Mouse (Mus musculus) activated CD4-positive, CD25-positive, alpha-beta regulatory T cell, adult 4 months (primary cell): Measurements from ENCODE around the gene Olfr1426. TPM values are rescaled to one million over a fixed set of nuclear protein-coding genes. Genes with fewer than 3 reads are reported as not detected.
"Not testable (repeated sequence)": the region's sequence is repeated elsewhere in the genome, so short reads cannot be mapped to it uniquely, and the experiment has no call there.

Source experiments
- ATAC-seq: one replicate; pipeline ENCODE4 v1.8.0; 2017
- polyA plus RNA-seq, 2 experiments: library from polyadenylated mRNA; unstranded; fragments of 100-300 nt; shearing (Covaris generic); gene quantifications; one replicate each; pipeline ENCODE4 v1.2.1; 2017

The Olfr1426 gene
- polyA plus RNA-seq = not detected

DNA sequence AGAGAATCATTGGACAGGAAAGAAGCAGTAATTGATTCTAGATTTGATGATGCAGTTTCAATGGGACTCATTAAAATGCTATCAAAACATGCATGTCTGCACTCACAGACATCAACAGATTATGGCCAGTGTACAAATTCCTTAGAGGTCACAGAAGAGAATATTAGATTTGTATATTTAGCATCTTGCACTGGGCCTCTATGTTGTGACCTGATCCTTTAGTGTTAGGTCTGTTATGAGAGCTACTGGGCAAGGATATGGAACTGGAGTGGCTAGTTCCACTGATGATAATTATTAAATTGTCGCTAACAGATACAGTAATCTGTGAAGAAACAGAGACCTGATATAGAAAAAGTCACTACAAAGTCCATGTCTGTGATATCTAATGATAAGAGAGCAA is at the start of gene Olfr1426:
TSS of gene Olfr1426 (minus strand) at position 101 of the 400 bp plus-strand sequence.
- ATAC-seq = no peak

DNA sequence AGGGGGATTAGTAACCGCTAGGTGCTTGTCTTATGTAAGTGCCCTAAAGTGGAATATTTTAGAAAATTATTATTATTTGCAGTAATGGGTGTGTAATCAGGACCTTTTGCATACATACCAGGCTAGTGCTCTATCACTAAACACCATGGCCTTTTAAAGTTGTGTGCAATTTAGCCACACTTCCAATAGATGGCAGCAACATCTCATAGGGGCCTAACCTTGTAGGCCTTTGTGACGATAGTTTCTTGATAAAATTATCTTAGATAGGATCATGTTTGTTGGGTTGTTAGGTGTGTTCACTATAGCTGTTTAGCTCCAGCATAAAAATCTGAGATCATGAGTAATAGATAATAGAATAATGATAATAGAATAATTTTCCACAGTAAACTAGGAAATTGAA is 42.5 kb upstream of the Olfr1426 start:
- no peak for ATAC-seq

DNA sequence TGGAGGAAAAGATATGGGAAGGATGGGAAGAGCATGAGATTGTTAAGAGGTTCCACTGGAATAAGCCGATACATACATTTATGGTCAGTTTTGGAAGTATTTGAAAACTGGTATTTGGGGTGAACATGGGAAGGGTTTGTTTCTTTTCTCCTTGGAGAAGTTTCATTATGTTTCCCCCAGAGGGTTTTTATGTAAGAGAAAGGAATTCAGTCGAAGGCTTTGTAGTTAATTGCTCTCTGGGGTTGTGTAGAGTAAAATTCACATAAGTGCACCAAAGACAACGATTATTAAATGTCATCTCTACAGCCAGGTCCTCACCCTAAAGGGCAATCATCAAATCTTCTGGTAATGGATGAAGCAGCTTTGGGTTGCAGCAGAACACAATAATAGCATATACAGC is 31.3 kb upstream of the Olfr1426 start, which contains the start of gene Olfr76:
TSS of gene Olfr76 (minus strand) at position 101 of the 400 bp plus-strand sequence.
- no peak for ATAC-seq

DNA sequence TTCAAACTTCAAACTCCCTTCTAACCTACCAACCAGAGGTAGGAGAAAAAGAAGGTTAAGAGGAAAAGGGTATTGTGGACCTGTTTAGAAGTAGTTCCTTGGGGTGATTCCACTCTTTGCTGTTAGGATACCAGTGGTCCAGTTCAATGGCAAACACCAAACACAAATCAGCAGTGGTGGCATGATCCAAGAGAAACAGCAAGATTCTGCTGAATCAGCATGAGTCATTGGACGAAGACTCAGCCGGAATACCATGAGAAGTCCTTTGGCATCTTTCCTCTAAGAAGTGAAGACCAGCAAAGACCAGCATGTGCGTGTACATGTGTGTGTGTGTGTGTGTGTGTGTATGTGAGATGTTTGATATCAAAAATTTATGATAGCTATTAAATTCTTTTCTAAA is 24.7 kb upstream of the Olfr1426 start:
- ATAC-seq = no peak

DNA sequence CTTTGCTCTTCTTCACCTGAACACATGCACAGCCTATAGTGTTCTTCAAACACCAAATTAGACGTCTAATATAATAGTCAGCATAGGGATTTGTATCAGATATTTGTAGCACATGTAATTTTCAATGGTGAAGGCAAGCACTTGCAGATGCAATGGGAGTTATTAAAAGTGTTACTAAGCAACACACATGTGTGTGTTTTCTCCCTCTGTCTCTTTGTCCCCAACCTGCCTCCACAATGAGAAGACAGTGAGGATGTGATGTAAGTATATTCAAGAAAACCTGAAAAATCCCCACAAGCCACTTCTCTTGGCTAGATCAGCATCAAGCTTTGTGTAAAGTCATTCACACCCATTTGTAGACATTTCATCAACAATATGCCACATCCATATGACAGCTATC is 24.0 kb upstream of the Olfr1426 start, which contains the start of gene Olfr1428:
TSS of gene Olfr1428 (minus strand) at position 101 of the 400 bp plus-strand sequence.
- ATAC-seq = no peak

DNA sequence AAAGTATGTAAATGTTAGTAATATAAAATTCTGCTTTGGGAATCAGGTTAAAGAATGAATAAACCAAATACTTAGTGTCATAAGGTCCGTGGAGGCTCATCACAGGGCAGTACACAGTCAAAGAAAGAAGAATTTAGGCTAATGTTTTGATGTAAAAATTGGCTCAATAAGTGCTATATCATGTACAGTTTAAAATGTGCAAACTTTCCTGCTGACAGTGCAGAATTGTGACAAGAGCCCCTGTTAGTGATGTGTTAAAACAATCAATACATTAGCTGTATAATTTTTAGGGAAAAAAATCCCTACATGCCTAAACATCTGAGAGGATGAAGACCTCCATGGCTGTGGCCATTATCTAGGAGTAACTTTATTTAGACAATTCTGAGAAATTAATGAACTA is 22.0 kb upstream of the Olfr1426 start:
- ATAC-seq = no peak

DNA sequence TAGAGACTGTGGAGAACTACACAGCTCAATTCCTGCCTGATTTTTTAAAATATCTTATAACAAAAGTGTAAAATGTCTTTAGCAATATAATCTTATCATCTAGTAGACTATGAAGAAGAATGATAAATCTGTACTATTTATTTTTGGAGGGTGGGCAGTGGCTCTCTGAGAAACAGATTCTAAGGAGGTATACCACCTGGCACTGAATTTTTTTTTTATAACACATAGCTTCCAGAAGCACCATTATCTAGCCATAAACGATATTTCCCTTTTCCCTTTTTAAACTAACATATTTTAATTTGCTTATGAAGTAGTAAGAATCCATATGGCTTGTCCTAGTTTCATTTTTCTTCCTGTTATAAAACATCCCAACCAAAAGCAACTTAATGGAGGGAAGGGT is 12.7 kb upstream of the Olfr1426 start:
- ATAC-seq = no peak

DNA sequence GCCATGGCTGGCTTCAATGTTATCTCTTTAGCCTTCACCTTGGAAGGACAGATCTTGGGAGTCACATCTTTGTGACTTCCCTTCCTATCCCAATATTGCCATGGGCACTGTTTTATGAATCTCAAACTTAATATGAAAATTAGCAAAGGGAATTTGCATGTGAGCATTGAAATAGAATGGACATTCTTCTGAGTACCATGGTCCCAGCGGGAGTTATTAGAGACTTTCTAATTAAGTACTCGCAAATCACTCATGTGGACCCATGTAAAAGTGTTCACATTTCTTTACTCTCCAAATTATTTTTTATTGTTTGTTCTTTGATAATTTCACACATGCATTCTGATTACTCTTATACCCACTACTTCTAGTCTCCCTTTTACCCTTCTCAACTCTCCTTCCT is 11.4 kb upstream of the Olfr1426 start, which contains the start of gene Olfr1427:
TSS of gene Olfr1427 (minus strand) at position 101 of the 400 bp plus-strand sequence.
- no peak for ATAC-seq

DNA sequence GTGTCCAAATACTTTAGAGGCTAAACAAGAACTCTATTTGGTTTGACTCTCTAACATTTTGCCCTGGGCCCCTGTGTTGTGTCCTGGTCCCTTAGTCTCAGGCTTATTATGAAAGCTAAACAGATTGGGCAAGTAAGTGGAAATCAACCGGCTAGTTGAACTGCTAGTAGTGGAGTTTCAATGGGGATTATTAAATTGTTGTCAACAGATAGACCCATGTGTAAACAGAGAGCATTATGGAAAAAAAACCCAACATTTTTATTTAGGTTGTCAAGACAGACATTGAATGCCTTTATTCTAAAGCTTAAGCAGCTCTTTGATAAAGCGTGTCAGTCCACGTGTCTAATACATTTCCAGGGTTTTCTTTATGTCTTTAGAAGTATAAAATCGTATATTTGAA is 14.2 kb downstream of the Olfr1426 start, which contains the start of gene Olfr1425:
TSS of gene Olfr1425 (minus strand) at position 101 of the 400 bp plus-strand sequence.
- not testable (repeated sequence) for ATAC-seq

DNA sequence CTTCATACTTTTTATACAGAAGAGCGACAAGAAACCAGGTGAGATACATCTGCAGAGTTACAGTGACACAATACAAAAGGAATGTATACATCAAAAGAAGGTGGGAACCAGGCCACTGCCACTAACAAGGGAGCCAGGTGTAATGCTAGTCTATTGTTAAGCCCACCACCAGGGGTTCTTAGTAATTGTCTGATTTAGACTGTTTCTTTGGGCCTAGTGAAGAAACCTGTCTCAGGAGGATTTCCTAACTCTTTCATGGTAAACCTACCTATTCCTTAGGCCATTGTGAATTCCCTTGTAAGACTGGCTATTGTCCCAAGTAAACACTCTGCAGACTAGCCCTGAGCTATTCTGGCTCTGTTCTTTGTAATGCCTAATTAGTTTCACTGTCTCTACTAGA is 22.3 kb downstream of the Olfr1426 start:
- ATAC-seq = not testable (repeated sequence)

DNA sequence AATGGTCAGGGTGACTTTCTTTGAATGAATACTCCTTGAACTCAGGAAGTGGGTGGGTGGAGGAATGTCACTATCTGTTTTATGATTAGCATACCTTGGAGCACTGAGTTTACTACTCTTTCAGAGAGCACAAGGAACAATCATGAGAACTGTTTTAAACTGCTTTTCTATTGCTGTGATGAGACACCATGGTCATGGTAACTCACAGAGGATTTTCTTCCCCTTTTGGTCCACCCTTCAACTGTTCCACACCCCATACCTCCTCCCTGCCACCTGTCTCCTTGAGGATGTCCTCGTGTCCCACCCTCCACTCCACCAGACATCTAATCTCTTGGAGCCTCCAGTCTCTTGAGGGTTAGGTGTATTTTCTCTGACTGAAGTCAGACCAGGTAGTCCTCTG is 24.0 kb downstream of the Olfr1426 start:
- ATAC-seq = not testable (repeated sequence)

DNA sequence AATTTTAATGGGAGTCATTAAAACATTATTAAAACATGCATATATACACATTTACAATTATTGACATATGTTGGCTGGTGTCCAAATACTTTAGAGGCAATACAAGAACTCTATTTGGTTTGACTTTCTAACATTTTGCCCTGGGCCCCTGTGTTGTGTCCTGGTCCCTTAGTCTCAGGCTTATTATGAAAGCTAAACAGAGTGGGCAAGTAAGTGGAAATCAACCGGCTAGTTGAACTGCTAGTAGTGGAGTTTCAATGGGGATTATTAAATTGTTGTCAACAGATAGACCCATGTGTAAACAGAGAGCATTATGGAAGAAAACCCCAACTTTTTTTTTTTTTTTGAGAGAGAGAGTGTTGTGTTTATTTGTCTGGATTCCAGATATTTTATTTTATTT is 29.2 kb downstream of the Olfr1426 start, which contains the start of gene Olfr1424:
TSS of gene Olfr1424 (minus strand) at position 101 of the 400 bp plus-strand sequence.
- not testable (repeated sequence) for ATAC-seq

DNA sequence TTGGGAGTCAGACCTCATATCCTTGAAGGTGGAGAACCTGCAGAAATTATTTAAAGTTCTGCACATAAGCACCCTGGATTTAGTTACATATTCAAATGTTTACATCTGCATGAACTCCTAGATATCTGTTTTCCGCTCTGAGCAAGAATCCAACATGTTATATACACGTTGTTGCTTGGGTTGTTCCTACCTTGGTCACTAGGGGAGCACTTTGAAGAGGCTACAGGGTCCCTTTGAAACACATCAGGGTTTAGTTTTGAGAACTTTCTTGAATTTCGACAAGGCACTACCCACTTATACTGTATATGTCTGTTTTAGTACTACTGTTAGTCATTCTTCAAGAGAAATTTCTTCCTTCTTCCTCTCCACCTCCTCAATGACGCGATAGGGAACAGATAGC is 48.6 kb downstream of the Olfr1426 start:
- ATAC-seq = no peak

DNA sequence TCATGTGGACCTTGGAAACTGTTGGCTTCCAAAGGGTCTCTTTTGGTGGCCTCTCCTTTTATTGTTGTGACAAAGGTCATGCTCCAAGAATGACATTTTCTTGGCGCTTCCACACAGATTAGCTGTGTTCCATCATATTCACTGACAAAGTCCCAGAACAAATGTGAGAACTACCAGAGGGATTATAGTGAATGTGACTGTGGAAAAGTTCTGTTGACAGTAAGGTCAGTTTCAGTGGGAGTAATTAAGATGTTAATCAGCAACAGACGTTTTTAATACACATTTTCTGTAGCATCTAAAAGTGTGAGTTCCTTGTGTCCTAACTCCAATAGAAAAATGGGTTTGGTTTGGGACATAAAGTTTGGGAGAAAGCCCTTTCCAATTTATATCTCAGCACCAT is 50.6 kb downstream of the Olfr1426 start, which contains the start of gene Olfr1423:
TSS of gene Olfr1423 (minus strand) at position 101 of the 400 bp plus-strand sequence.
- ATAC-seq = no peak

DNA sequence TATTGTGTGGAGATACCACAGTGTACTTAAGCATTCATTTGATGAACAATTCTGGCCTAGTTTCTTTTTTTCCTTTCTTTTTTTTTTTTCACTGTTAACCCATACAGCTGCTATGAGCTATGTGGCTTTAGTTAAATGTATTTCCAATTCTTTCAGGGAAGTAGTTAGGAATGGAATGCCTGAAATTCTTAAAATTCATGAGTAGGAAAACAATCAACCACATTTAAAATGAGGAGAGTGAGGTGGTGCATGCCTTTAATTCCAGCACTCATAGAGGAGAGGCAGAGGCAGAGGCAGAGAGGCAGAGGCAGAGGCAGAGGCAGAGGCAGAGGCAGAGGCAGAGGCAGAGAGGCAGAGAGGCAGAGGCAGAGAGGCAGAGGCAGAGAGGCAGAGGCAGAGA is 54.1 kb downstream of the Olfr1426 start:
- ATAC-seq = no peak

Other genes with a start within 250 kb of the Olfr1426 start
- gene Olfr1418, start 230.9 kb downstream of the Olfr1426 start, polyA plus RNA-seq = not detected
- gene Olfr1419, start 216.9 kb downstream of the Olfr1426 start, polyA plus RNA-seq = not detected
- gene Olfr1420, start 205.4 kb downstream of the Olfr1426 start, polyA plus RNA-seq = not detected
- gene Patl1, start 179.6 kb downstream of the Olfr1426 start, polyA plus RNA-seq = 10 to 100 TPM; 14.5 to 15.9 TPM
- 1 to 10 TPM; 6.7 to 7.3 TPM for gene Osbp, start 126.1 kb downstream of the Olfr1426 start, polyA plus RNA-seq
- gene Olfr1423, start 50.7 kb downstream of the Olfr1426 start, polyA plus RNA-seq = under 1 TPM in 1 of 2 experiments, not detected in 1; 0.05 TPM
- gene Olfr1424, start 29.3 kb downstream of the Olfr1426 start, polyA plus RNA-seq = not detected
- gene Olfr1425, start 14.3 kb downstream of the Olfr1426 start, polyA plus RNA-seq = not detected
- not detected for gene Olfr1427, start 11.3 kb upstream of the Olfr1426 start, polyA plus RNA-seq
- not detected for gene Olfr1428, start 23.9 kb upstream of the Olfr1426 start, polyA plus RNA-seq
- not detected for gene Olfr76, start 31.2 kb upstream of the Olfr1426 start, polyA plus RNA-seq
- gene Olfr1555-ps1, start 78.1 kb upstream of the Olfr1426 start, polyA plus RNA-seq = under 1 TPM in 1 of 2 experiments, not detected in 1; 0.16 TPM
- not detected for gene Olfr1431, start 108.6 kb upstream of the Olfr1426 start, polyA plus RNA-seq
- gene Olfr1432, start 140.6 kb upstream of the Olfr1426 start, polyA plus RNA-seq = not detected
- gene Olfr262, start 149.6 kb upstream of the Olfr1426 start, polyA plus RNA-seq = not detected
- not detected for gene Olfr235, start 169.0 kb upstream of the Olfr1426 start, polyA plus RNA-seq
- gene Olfr1434, start 187.8 kb upstream of the Olfr1426 start, polyA plus RNA-seq = not detected
- not detected for gene Olfr1436, start 207.1 kb upstream of the Olfr1426 start, polyA plus RNA-seq
- not detected for gene Olfr1437, start 233.1 kb upstream of the Olfr1426 start, polyA plus RNA-seq
- gene Olfr1438-ps1, start 243.9 kb upstream of the Olfr1426 start, polyA plus RNA-seq = not detected